Mouse (Mus musculus): Measurements from ENCODE around the gene Tnni3. TPM values are rescaled to one million over a fixed set of nuclear protein-coding genes. Genes with fewer than 3 reads are reported as not detected.

The Tnni3 gene
- 1.2 to 1.9 TPM in 2 of 4 replicates, not detected in the others for total RNA-seq (2023; ENCODE audit: inconsistent age)

DNA sequence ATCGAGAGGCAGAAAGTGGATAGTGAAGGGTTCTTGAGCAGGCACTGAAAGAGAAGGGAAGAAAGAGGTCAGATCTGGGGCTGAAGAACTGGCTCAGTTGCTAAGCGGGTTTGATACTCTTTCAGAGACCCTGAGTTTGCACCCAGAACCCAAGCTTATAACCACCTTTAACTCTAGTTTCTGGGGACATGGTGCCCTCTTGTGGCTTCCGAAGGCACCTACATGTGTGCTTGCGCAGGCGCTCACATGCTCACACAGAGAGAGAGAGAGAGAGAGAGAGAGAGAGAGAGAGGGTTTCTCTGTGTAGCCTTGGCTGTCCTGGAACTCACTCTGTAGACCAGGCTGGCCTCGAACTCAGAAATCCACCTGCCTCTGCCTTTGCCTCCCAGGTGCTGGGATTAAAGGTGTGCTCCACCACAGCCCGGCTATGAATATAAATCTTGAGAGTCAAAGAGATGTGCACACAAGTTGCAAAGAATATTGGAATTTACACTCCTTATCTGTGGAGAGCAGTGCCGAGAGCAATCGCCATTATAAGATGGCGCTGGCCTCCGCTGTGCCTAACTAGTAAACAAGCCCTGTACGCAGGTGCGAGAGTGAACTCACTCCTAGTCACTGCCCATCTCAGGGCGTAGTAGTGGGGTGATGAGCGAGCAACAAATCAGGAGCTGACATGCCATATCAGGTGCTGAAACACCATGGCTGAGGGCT is at the start of gene Tnni3:
Tnni3 (minus strand) TSS at position 18 of the 711 bp plus-strand sequence.

DNA sequence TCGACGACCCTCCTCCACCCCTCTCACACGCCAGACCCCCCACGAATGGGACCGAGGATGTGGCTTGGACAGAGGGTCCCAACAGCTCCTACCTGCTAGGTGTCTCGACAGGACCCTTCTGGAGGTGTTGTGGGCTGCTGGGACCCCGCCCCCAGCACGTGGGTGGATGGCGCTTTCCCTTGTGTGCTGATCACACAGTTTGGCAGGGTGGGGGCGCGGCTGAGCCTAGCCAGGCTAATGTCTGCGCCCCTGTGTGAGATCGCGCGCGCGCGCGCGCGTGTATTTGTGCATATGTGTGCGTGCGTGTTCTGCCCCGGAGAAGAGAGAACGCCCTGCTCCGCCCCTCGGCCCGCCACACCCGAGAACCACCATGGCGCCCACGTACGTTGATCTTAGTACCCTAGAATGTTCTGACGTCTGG is 23.2 kb upstream of the Tnni3 start, which contains the start of gene Syt5:
Syt5 (minus strand) TSS at position 321 of the 421 bp plus-strand sequence.

DNA sequence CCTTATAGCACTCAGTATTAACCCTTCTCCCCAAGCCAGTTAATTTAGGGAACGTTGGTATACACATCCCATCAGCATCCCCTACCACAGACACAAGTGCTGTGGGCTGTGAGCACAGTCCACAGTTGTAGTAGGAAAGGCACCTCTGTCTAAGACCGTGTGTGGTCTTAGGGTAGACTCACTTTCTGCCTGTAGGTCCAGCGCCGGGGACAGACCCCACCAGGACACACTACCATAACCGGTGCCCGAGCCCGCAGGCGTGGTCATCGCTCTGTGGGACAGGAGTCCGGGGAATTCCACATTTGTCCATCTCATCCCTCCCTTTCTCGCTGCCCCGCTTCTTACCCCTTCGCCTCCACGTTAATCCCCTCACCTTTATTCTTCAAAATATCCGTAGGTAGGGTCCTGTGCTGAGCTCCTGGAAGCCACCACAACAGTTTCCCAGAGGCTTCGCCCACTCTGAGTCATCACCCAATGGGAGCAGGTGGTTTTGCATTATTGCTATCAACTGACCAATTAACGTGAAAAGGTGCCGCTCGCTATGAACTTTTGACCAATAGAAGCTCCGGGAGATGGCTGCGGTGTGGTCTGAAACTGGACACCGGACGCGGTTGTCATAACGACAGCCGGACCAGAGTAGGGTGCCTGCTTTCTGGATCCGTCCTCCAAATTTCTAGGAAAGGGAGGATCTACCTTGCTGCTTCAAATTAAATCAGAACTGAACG is 8.1 kb upstream of the Tnni3 start, which contains the start of gene Dnaaf3:
Dnaaf3 (minus strand) TSS at position 449 of the 725 bp plus-strand sequence.

DNA sequence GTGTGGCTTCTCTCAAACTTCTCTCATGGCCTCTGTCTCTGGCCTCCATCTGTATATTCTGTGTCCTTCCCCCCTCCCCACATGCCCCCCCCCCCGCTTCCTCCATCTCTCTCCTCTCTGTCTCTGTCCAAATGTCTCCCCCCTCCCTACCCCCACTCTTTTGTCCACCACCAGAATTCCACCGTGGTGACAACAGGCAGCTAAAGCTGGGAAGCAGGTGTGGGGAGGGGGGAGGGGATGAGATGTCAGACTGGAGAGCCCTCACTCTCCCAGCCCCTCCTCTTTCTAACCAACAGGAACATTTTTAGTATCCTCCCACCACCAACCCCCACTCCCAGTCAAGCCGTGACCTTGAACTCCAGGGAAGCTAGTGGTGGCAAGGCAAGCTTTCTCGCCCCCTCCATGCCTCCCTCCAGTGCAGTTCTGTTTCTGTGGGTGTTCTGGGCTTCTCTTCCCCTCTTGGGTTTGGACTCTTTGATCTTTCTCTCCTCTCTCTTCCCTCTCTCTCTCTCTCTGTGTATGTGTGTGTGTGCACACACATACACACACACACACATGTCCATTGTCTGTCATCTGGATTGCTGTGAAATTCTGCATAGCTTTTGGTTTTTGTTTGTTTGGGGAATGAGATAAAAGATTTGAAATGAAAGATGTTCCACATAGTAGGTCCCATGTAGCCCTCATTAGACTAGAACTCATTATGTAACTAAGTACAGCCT is 7.5 kb downstream of the Tnni3 start, which contains the start of gene Tnnt1:
Tnnt1 (minus strand) TSS at position 51 of the 719 bp plus-strand sequence.

DNA sequence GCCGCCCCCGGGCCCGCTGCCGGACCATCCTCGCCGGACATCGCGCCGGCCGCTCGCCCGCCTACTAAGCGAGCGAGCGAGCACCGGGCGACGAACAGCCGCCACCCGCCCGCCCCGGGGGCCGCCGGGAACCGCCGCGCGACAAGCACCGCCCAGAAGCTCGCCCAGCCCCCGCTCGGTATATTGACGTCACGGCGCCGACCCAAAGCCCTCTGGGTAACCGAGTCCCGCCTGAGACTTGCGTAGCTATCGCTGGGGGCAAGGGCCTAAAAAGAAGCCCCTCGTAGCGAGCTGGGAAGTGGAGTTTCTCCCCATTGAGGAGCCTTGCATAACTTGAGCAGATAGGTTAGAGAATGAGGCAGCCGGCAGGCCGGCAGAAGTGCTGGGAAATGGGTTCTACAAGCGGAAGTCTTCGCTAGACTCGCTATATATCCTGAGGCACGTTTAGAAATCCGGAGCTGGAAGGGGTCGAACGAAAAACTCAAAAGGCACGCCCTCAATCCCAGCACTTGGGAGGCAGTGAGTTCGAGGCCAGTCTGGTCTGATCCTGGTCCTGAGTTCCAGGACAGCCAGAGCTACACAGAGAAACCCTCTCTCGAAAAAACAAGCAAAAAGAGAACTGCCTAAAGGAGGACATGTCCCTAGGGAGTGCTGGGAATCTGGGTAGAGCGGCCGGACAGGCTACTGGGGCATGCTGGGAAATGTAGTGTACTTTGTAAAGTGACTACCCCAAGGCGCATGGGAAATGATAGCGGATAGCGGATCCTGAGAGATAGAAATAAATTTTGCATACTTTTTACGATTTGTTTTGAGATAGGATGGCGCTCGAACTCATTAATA is 22.3 kb downstream of the Tnni3 start, which contains the start of gene Ppp1r12c:
Ppp1r12c (minus strand) TSS at position 123 of the 840 bp plus-strand sequence.

Other genes starting within 250 kb of the Tnni3 start
- 0.48 to 1.2 TPM (median 1.0 TPM) in 4 replicates for gene Ncr1, start 186.5 kb downstream of the Tnni3 start, total RNA-seq (2023; ENCODE audit: inconsistent age)
- gene Gp6, start 126.5 kb downstream of the Tnni3 start, total RNA-seq (2023; ENCODE audit: inconsistent age): 0.15 to 0.42 TPM (median 0.16 TPM) in 3 of 4 replicates, not detected in the other
- gene Rdh13, start 78.6 kb downstream of the Tnni3 start, total RNA-seq (2023; ENCODE audit: inconsistent age): 8.4 to 10.3 TPM (median 9.5 TPM) in 4 replicates
- 13.9 to 50.5 TPM (median 45.9 TPM) in 4 replicates for gene Eps8l1, start 63.6 kb downstream of the Tnni3 start, total RNA-seq (2023; ENCODE audit: inconsistent age)
- 230 to 259 TPM (median 247 TPM) in 4 replicates for gene Ppp1r12c, start 22.5 kb downstream of the Tnni3 start, total RNA-seq (2023; ENCODE audit: inconsistent age)
- gene Tnnt1, start 7.8 kb downstream of the Tnni3 start, total RNA-seq (2023; ENCODE audit: inconsistent age): 0.61 to 2.7 TPM in 2 of 4 replicates, not detected in the others
- gene Dnaaf3, start 8.2 kb upstream of the Tnni3 start, total RNA-seq (2023; ENCODE audit: inconsistent age): 0.22 to 0.69 TPM (median 0.39 TPM) in 3 of 4 replicates, not detected in the other
- gene Syt5, start 23.3 kb upstream of the Tnni3 start, total RNA-seq (2023; ENCODE audit: inconsistent age): not detected in 4 replicates
- 1.4 TPM in 1 of 4 replicates, not detected in the others for gene Ptprh, start 79.8 kb upstream of the Tnni3 start, total RNA-seq (2023; ENCODE audit: inconsistent age)
- 46.4 to 54.9 TPM (median 50.2 TPM) in 4 replicates for gene Tmem86b, start 107.2 kb upstream of the Tnni3 start, total RNA-seq (2023; ENCODE audit: inconsistent age)
- 242 to 260 TPM (median 251 TPM) in 4 replicates for gene Ppp6r1, start 134.8 kb upstream of the Tnni3 start, total RNA-seq (2023; ENCODE audit: inconsistent age)
- 74.3 to 78.0 TPM (median 75.7 TPM) in 4 replicates for gene Hspbp1, start 160.8 kb upstream of the Tnni3 start, total RNA-seq (2023; ENCODE audit: inconsistent age)
- gene Brsk1, start 166.4 kb upstream of the Tnni3 start, total RNA-seq (2023; ENCODE audit: inconsistent age): not detected in 4 replicates
- 2.0 to 4.0 TPM (median 3.1 TPM) in 4 replicates for gene Tmem150b, start 201.0 kb upstream of the Tnni3 start, total RNA-seq (2023; ENCODE audit: inconsistent age)
- 88.8 to 99.7 TPM (median 92.1 TPM) in 4 replicates for gene Kmt5c, start 215.9 kb upstream of the Tnni3 start, total RNA-seq (2023; ENCODE audit: inconsistent age)
- gene Cox6b2, start 228.9 kb upstream of the Tnni3 start, total RNA-seq (2023; ENCODE audit: inconsistent age): 2.3 to 5.0 TPM (median 4.1 TPM) in 4 replicates
- not detected in 4 replicates for gene Fam71e2, start 247.1 kb upstream of the Tnni3 start, total RNA-seq (2023; ENCODE audit: inconsistent age)

Measured in B cell, adult (primary cell).